Mouse (Mus musculus): Measurements from ENCODE around the gene Chd3.

The Chd3 gene

GRCm38 (mm10) chr11:69369215-69369989, at the start of gene Chd3:
TSS of gene Chd3 (minus strand) at chr11:69369406.
- peak; percentile 33 to 37 for DNase-seq

- peak; percentile 95 to 96 for DNase-seq
Measured at GRCm38 (mm10) chr11:69417449-69418384, 48.5 kb upstream of the Chd3 start.

GRCm38 (mm10) chr11:69416921-69417448, 47.8 kb upstream of the Chd3 start:
- DNase-seq, result no peak

- no peak for DNase-seq
Measured at GRCm38 (mm10) chr11:69416509-69416908, 47.3 kb upstream of the Chd3 start.

GRCm38 (mm10) chr11:69415668-69416451, 46.7 kb upstream of the Chd3 start:
- peak in 1 of 2 experiments; percentile 70 for DNase-seq

- DNase-seq, result peak in 1 of 2 experiments; percentile 68
Measured at GRCm38 (mm10) chr11:69415327-69415667, 46.1 kb upstream of the Chd3 start.

GRCm38 (mm10) chr11:69414421-69415326, 45.5 kb upstream of the Chd3 start:
- no peak for DNase-seq

- peak in 1 of 2 experiments; percentile 38 for DNase-seq
Measured at GRCm38 (mm10) chr11:69413221-69414181, 44.3 kb upstream of the Chd3 start, which contains the start of gene Kdm6b. TSS of gene Kdm6b (minus strand) at chr11:69413675.

GRCm38 (mm10) chr11:69412548-69412947, 43.3 kb upstream of the Chd3 start:
- DNase-seq, result no peak

GRCm38 (mm10) chr11:69411538-69412203, 42.5 kb upstream of the Chd3 start:
- peak; percentile 70 to 77 for DNase-seq

GRCm38 (mm10) chr11:69411073-69411535, 41.9 kb upstream of the Chd3 start:
- peak; percentile 93 to 94 for DNase-seq

GRCm38 (mm10) chr11:69410310-69411072, 41.3 kb upstream of the Chd3 start:
- peak; percentile 82 to 83 for DNase-seq

- DNase-seq, result no peak
Measured at GRCm38 (mm10) chr11:69410045-69410309, 40.8 kb upstream of the Chd3 start.

- DNase-seq, result peak; percentile 85 to 87
Measured at GRCm38 (mm10) chr11:69409378-69410044, 40.3 kb upstream of the Chd3 start.

GRCm38 (mm10) chr11:69408541-69409377, 39.6 kb upstream of the Chd3 start:
- DNase-seq, result peak; percentile 88 to 91

GRCm38 (mm10) chr11:69407724-69408004, 38.5 kb upstream of the Chd3 start:
- DNase-seq, result no peak
